Mouse (Mus musculus): ENCODE measurements around the gene Tprg. TPM values are rescaled to one million over a fixed set of nuclear protein-coding genes. Genes with fewer than 3 reads are reported as not detected.
A peak's percentile ranks its signal among the peaks of the same experiment; 100 is the strongest.

Tprg gene
- polyA plus RNA-seq, 1 experiment from 2014 or later, result not detected

GRCm38 (mm10) chr16:25411307-25411706, 124.7 kb downstream of the Tprg start:
- ATAC-seq (ENCODE audit: low FRiP score, low read depth), result no peak
- Histone ChIP-seq H3K27me3 (replicated peaks) (no peaks in the 10 kb centered on the region), H3K9me3 (no peaks in the 10 kb centered on the region), H3K9ac (no peak overlapping the region), H3K36me3 (no peaks in the 10 kb centered on the region), H3K4me2 (replicated peaks) (no peak overlapping the region), H3K27ac (no peak overlapping the region), H3K4me1 (peaks cover 12% of the 10 kb centered on the region), H3K4me3 (no peak overlapping the region)
- WGBS, result 89% methylated on average over 3 of the region's 3 CpGs

GRCm38 (mm10) chr16:25413885-25414284, 127.3 kb downstream of the Tprg start:
- no peak overlapping the region for H3K4me3 ChIP-seq
- no peaks in the 10 kb centered on the region for H3K4me1 ChIP-seq
- H3K36me3 ChIP-seq, result no peaks in the 10 kb centered on the region
- no peak for ATAC-seq (ENCODE audit: low FRiP score, low read depth)
- H3K27me3 ChIP-seq (replicated peaks), result no peaks in the 10 kb centered on the region
- no peak overlapping the region for H3K9ac ChIP-seq
- WGBS, result 67% methylated on average over 1 of the region's 1 CpGs
- H3K4me2 ChIP-seq (replicated peaks), result no peak overlapping the region
- no peaks in the 10 kb centered on the region for H3K9me3 ChIP-seq
- no peak overlapping the region for H3K27ac ChIP-seq

GRCm38 (mm10) chr16:25415186-25415585, 128.6 kb downstream of the Tprg start:
- Histone ChIP-seq H3K9me3 (no peaks in the 10 kb centered on the region), H3K36me3 (no peaks in the 10 kb centered on the region), H3K9ac (no peak overlapping the region), H3K4me1 (no peaks in the 10 kb centered on the region), H3K27ac (no peak overlapping the region), H3K4me2 (replicated peaks) (no peak overlapping the region), H3K27me3 (replicated peaks) (no peaks in the 10 kb centered on the region), H3K4me3 (no peak overlapping the region)
- ATAC-seq (ENCODE audit: low FRiP score, low read depth), result no peak

- ATAC-seq (ENCODE audit: low FRiP score, low read depth), result no peak
Observed at GRCm38 (mm10) chr16:25417875-25418630, 131.4 kb downstream of the Tprg start.

GRCm38 (mm10) chr16:25422997-25423396, 136.4 kb downstream of the Tprg start:
- no peak for ATAC-seq (ENCODE audit: low FRiP score, low read depth)
- WGBS, result 74% methylated on average over 4 of the region's 4 CpGs
- no peak overlapping the region for H3K9ac ChIP-seq
- H3K36me3 ChIP-seq, result no peaks in the 10 kb centered on the region
- H3K27me3 ChIP-seq (replicated peaks), result no peaks in the 10 kb centered on the region
- no peaks in the 10 kb centered on the region for H3K9me3 ChIP-seq
- no peak overlapping the region for H3K27ac ChIP-seq
- no peak overlapping the region for H3K4me2 ChIP-seq (replicated peaks)
- H3K4me1 ChIP-seq, result no peaks in the 10 kb centered on the region
- no peak overlapping the region for H3K4me3 ChIP-seq

More at GRCm38 (mm10) chr16:25417875-25418630, 131.4 kb downstream of the Tprg start:
- H3K36me3 ChIP-seq, result no peaks in the 10 kb centered on the region
- H3K27me3 ChIP-seq (replicated peaks), result no peaks in the 10 kb centered on the region
- H3K9me3 ChIP-seq, result no peaks in the 10 kb centered on the region
- H3K9ac ChIP-seq, result no peak overlapping the region
- no peak overlapping the region for H3K27ac ChIP-seq
- WGBS, result 61% methylated on average over 11 of the region's 11 CpGs
- H3K4me3 ChIP-seq, result no peak overlapping the region
- no peak overlapping the region for H3K4me2 ChIP-seq (replicated peaks)
- no peaks in the 10 kb centered on the region for H3K4me1 ChIP-seq

- WGBS, result 92% methylated on average over 4 of the region's 4 CpGs
- H3K9ac ChIP-seq, result no peak overlapping the region
- no peaks in the 10 kb centered on the region for H3K4me1 ChIP-seq
Observed at GRCm38 (mm10) chr16:25424001-25424400, 137.4 kb downstream of the Tprg start.

GRCm38 (mm10) chr16:25424915-25425314, 138.3 kb downstream of the Tprg start:
- H3K4me2 ChIP-seq (replicated peaks), result no peak overlapping the region
- H3K4me3 ChIP-seq, result no peak overlapping the region
- H3K9me3 ChIP-seq, result no peaks in the 10 kb centered on the region
- no peaks in the 10 kb centered on the region for H3K36me3 ChIP-seq
- 61% methylated on average over 9 of the region's 9 CpGs for WGBS
- H3K9ac ChIP-seq, result no peak overlapping the region
- no peaks in the 10 kb centered on the region for H3K27me3 ChIP-seq (replicated peaks)
- no peak for ATAC-seq (ENCODE audit: low FRiP score, low read depth)
- no peaks in the 10 kb centered on the region for H3K4me1 ChIP-seq
- H3K27ac ChIP-seq, result no peak overlapping the region

More at GRCm38 (mm10) chr16:25424001-25424400, 137.4 kb downstream of the Tprg start:
- no peaks in the 10 kb centered on the region for H3K9me3 ChIP-seq
- H3K4me3 ChIP-seq, result no peak overlapping the region
- no peak overlapping the region for H3K4me2 ChIP-seq (replicated peaks)
- H3K27me3 ChIP-seq (replicated peaks), result no peaks in the 10 kb centered on the region
- no peak overlapping the region for H3K27ac ChIP-seq
- H3K36me3 ChIP-seq, result no peaks in the 10 kb centered on the region
- ATAC-seq (ENCODE audit: low FRiP score, low read depth), result no peak

- no peaks in the 10 kb centered on the region for H3K36me3 ChIP-seq
- no peak for ATAC-seq (ENCODE audit: low FRiP score, low read depth)
- no peak overlapping the region for H3K4me2 ChIP-seq (replicated peaks)
- H3K9ac ChIP-seq, result no peak overlapping the region
- no peak overlapping the region for H3K27ac ChIP-seq
- 74% methylated on average over 1 of the region's 1 CpGs for WGBS
- H3K4me3 ChIP-seq, result no peak overlapping the region
- H3K27me3 ChIP-seq (replicated peaks), result no peaks in the 10 kb centered on the region
- no peaks in the 10 kb centered on the region for H3K9me3 ChIP-seq
- H3K4me1 ChIP-seq, result no peaks in the 10 kb centered on the region
Observed at GRCm38 (mm10) chr16:25425376-25425775, 138.8 kb downstream of the Tprg start.

- WGBS, result 76% methylated on average over 3 of the region's 3 CpGs
- Histone ChIP-seq H3K4me1 (no peaks in the 10 kb centered on the region), H3K4me3 (no peak overlapping the region), H3K36me3 (no peaks in the 10 kb centered on the region), H3K27ac (no peak overlapping the region), H3K4me2 (replicated peaks) (no peak overlapping the region), H3K9me3 (no peaks in the 10 kb centered on the region), H3K27me3 (replicated peaks) (no peaks in the 10 kb centered on the region), H3K9ac (no peak overlapping the region)
- ATAC-seq (ENCODE audit: low FRiP score, low read depth), result no peak
Observed at GRCm38 (mm10) chr16:25426261-25426660, 139.6 kb downstream of the Tprg start.

GRCm38 (mm10) chr16:25440039-25440438, 153.4 kb downstream of the Tprg start:
- no peaks in the 10 kb centered on the region for H3K4me1 ChIP-seq
- H3K27ac ChIP-seq, result no peak overlapping the region
- no peaks in the 10 kb centered on the region for H3K27me3 ChIP-seq (replicated peaks)
- no peak overlapping the region for H3K4me3 ChIP-seq
- H3K9me3 ChIP-seq, result no peaks in the 10 kb centered on the region
- H3K4me2 ChIP-seq (replicated peaks), result no peak overlapping the region
- no peak overlapping the region for H3K9ac ChIP-seq
- no peaks in the 10 kb centered on the region for H3K36me3 ChIP-seq
- 80% methylated on average over 2 of the region's 2 CpGs for WGBS
- no peak for ATAC-seq (ENCODE audit: low FRiP score, low read depth)

GRCm38 (mm10) chr16:25445580-25445979, 159.0 kb downstream of the Tprg start:
- no peak overlapping the region for H3K4me3 ChIP-seq
- H3K9ac ChIP-seq, result no peak overlapping the region
- no peak for ATAC-seq (ENCODE audit: low FRiP score, low read depth)
- H3K4me1 ChIP-seq, result peaks cover 8% of the 10 kb centered on the region; the same call in 1 of the 2 replicates
- H3K27ac ChIP-seq, result no peak overlapping the region
- H3K4me2 ChIP-seq (replicated peaks), result no peak overlapping the region
- 55% methylated on average over 7 of the region's 7 CpGs for WGBS
- H3K27me3 ChIP-seq (replicated peaks), result no peaks in the 10 kb centered on the region
- no peaks in the 10 kb centered on the region for H3K9me3 ChIP-seq
- no peaks in the 10 kb centered on the region for H3K36me3 ChIP-seq

- Histone ChIP-seq H3K9ac (no peak overlapping the region), H3K4me2 (replicated peaks) (no peak overlapping the region), H3K4me1 (peaks cover 8% of the 10 kb centered on the region; the same call in 1 of the 2 replicates), H3K36me3 (no peaks in the 10 kb centered on the region), H3K4me3 (no peak overlapping the region), H3K9me3 (no peaks in the 10 kb centered on the region), H3K27ac (no peak overlapping the region), H3K27me3 (replicated peaks) (no peaks in the 10 kb centered on the region)
- 85% methylated on average over 3 of the region's 3 CpGs for WGBS
- ATAC-seq (ENCODE audit: low FRiP score, low read depth), result no peak
Observed at GRCm38 (mm10) chr16:25451511-25451910, 164.9 kb downstream of the Tprg start.

GRCm38 (mm10) chr16:25464732-25465131, 178.1 kb downstream of the Tprg start:
- Histone ChIP-seq H3K27me3 (replicated peaks) (no peaks in the 10 kb centered on the region), H3K4me2 (replicated peaks) (no peak overlapping the region), H3K9me3 (no peaks in the 10 kb centered on the region), H3K36me3 (no peaks in the 10 kb centered on the region), H3K4me3 (no peak overlapping the region), H3K27ac (no peak overlapping the region), H3K9ac (no peak overlapping the region), H3K4me1 (peaks cover 6% of the 10 kb centered on the region; the same call in 1 of the 2 replicates)
- 79% methylated on average over 4 of the region's 4 CpGs for whole genome bisulfite sequencing
- ATAC-seq (ENCODE audit: low FRiP score, low read depth), result 0 out of 2 replicates have a peak, but pooled peaks have one; percentile 21
